Mouse (Mus musculus) hindbrain, embryonic 16.5 days (tissue): ENCODE measurements around the gene Thoc3. TPM values are rescaled to one million over a fixed set of nuclear protein-coding genes. Genes with fewer than 3 reads are reported as not detected.
"Not testable (repeated sequence)": the region's sequence is repeated elsewhere in the genome, so short reads cannot be mapped to it uniquely, and the experiment has no call there.

ENCODE experiments used
- ATAC-seq: fragments of 200-750 bp; cut with Nextera tagmentation; 2 replicates; pipeline ENCODE4 v1.8.0; 2017; ENCODE audit warnings: moderate TSS enrichment, moderate library complexity
- H3K27ac ChIP-seq: fragments of 300-500 bp; sonication (generic); 2 replicates; pipeline ENCODE4 v1.5.1; 2014; ENCODE audit warnings: low read depth, mild to moderate bottlenecking, control low read depth, low read length, moderate library complexity
- H3K27me3 ChIP-seq: fragments of 300-500 bp; sonication (generic); replicated peaks from 2 replicates; pipeline ENCODE4 v1.6.1; 2014; ENCODE audit warnings: low read length; ENCODE audit not compliant: control insufficient read depth, insufficient read depth
- H3K36me3 ChIP-seq: fragments of 300-500 bp; sonication (generic); 2 replicates; pipeline ENCODE4 v1.6.1; 2014; ENCODE audit warnings: mild to moderate bottlenecking, low read length, moderate library complexity, mixed read lengths; ENCODE audit not compliant: control insufficient read depth, insufficient read depth
- H3K4me1 ChIP-seq: fragments of 300-500 bp; sonication (generic); 2 replicates; pipeline ENCODE4 v1.6.1; 2014; ENCODE audit warnings: low read depth, low read length; ENCODE audit not compliant: control insufficient read depth, insufficient read depth
- H3K4me2 ChIP-seq: fragments of 300-500 bp; sonication (generic); 2 replicates; pipeline ENCODE4 v1.6.1; 2014; ENCODE audit warnings: mild to moderate bottlenecking, low read length, control low read depth, moderate library complexity
- H3K4me3 ChIP-seq: fragments of 300-500 bp; sonication (generic); 2 replicates; pipeline ENCODE4 v1.5.1; 2014; ENCODE audit warnings: mild to moderate bottlenecking, low read length, control low read depth, moderate library complexity
- H3K9ac ChIP-seq: fragments of 300-500 bp; sonication (generic); 2 replicates; pipeline ENCODE4 v1.6.1; 2014; ENCODE audit warnings: low read depth, mild to moderate bottlenecking, control low read depth, low read length, moderate library complexity
- H3K9me3 ChIP-seq: fragments of 300-500 bp; sonication (generic); 2 replicates; pipeline ENCODE4 v1.6.1; 2014; ENCODE audit warnings: mild to moderate bottlenecking, low read length, moderate library complexity; ENCODE audit not compliant: control insufficient read depth
- WGBS: fragments of 180-500 bp; shearing (Covaris S2); extraction: QIAGEN DNeasy Blood & Tissue Kit; methylation state at CpG from one replicate; pipeline ENCODE4 v1.1.7; 2014; 5-methylcytosine and 5-hydroxymethylcytosine counted together
- polyA plus RNA-seq: library from polyadenylated mRNA; unstranded; fragments of >200 nt; fragmentation: Nextera tagmentation; extraction: Ambion mirVana; gene quantifications from 2 replicates; pipeline ENCODE4 v1.2.1, GENCODE M21; 2015

Thoc3 gene
- 93.8 and 94.8 TPM in 2 replicates for polyA plus RNA-seq

- H3K4me1 ChIP-seq = peaks cover 9% of the 10 kb centered on the region
- peak within 1 kb of the TSS; percentile 63 for H3K9ac ChIP-seq
- H3K36me3 ChIP-seq = peaks cover 34% of the 10 kb centered on the region
- H3K4me2 ChIP-seq = peak within 1 kb of the TSS; percentile 84
- H3K27me3 ChIP-seq = no peaks in the 10 kb centered on the region
- H3K27ac ChIP-seq = no peak within 1 kb of the TSS
- WGBS = under 1% methylated on average over 67 of the region's 67 CpGs
- peak within 1 kb of the TSS; percentile 45 for H3K4me3 ChIP-seq
- H3K9me3 ChIP-seq = no peaks in the 10 kb centered on the region
- ATAC-seq = peak; percentile 97
These were observed at the start of gene Thoc3 for GRCm38 (mm10) chr13:54468098-54469011. Gene Thoc3, minus strand, starts transcription at chr13:54468849.

- Histone ChIP-seq H3K36me3 (no peaks in the 10 kb centered on the region), H3K4me2 (no peak overlapping the region), H3K4me3 (no peak overlapping the region), H3K27me3 (no peaks in the 10 kb centered on the region), H3K9ac (no peak overlapping the region), H3K4me1 (peaks cover 15% of the 10 kb centered on the region), H3K9me3 (no peaks in the 10 kb centered on the region), H3K27ac (no peak overlapping the region)
- ATAC-seq = no peak
- WGBS = 92% methylated on average over 1 of the region's 1 CpGs
These were observed 37.3 kb upstream of the Thoc3 start for GRCm38 (mm10) chr13:54505920-54506319.

GRCm38 (mm10) chr13:54504611-54505260 is 36.1 kb upstream of the Thoc3 start:
- peaks cover 15% of the 10 kb centered on the region for H3K4me1 ChIP-seq
- no peaks in the 10 kb centered on the region for H3K9me3 ChIP-seq
- peak overlapping the region; percentile 87 for H3K27ac ChIP-seq
- peak overlapping the region; percentile 83 for H3K4me3 ChIP-seq
- WGBS = 31% methylated on average over 7 of the region's 7 CpGs
- no peaks in the 10 kb centered on the region for H3K27me3 ChIP-seq
- peak overlapping the region; percentile 95 for H3K9ac ChIP-seq
- ATAC-seq = no peak
- H3K4me2 ChIP-seq = peak overlapping the region; percentile 82
- no peaks in the 10 kb centered on the region for H3K36me3 ChIP-seq

GRCm38 (mm10) chr13:54503604-54504521 is 35.2 kb upstream of the Thoc3 start, which contains the start of gene Simc1:
Gene Simc1, plus strand, starts transcription at chr13:54503779.
- H3K9ac ChIP-seq = peak within 1 kb of the TSS; percentile 95
- WGBS = 0% methylated on average over 83 of the region's 105 CpGs
- peak; percentile 93 for ATAC-seq

GRCm38 (mm10) chr13:54503278-54503603 is 34.6 kb upstream of the Thoc3 start:
- Histone ChIP-seq H3K36me3 (no peaks in the 10 kb centered on the region), H3K9ac (peak overlapping the region; percentile 95), H3K4me1 (peaks cover 15% of the 10 kb centered on the region), H3K4me2 (peak overlapping the region; percentile 82), H3K4me3 (peak overlapping the region; percentile 83), H3K27me3 (no peaks in the 10 kb centered on the region), H3K9me3 (no peaks in the 10 kb centered on the region), H3K27ac (peak overlapping the region; percentile 87)
- under 1% methylated on average over 14 of the region's 14 CpGs for WGBS
- peak; percentile 84; the same call in 1 of the 2 replicates for ATAC-seq

More at GRCm38 (mm10) chr13:54503604-54504521, 35.2 kb upstream of the Thoc3 start, which contains the start of gene Simc1:
- Histone ChIP-seq H3K4me2 (peak within 1 kb of the TSS; percentile 82), H3K9me3 (no peaks in the 10 kb centered on the region), H3K36me3 (no peaks in the 10 kb centered on the region), H3K27me3 (no peaks in the 10 kb centered on the region), H3K4me1 (peaks cover 15% of the 10 kb centered on the region), H3K27ac (peak within 1 kb of the TSS; percentile 87), H3K4me3 (peak within 1 kb of the TSS; percentile 83)

- Histone ChIP-seq H3K9me3 (no peaks in the 10 kb centered on the region), H3K4me3 (no peak overlapping the region), H3K4me2 (no peak overlapping the region), H3K27me3 (no peaks in the 10 kb centered on the region), H3K4me1 (peaks cover 15% of the 10 kb centered on the region), H3K9ac (no peak overlapping the region), H3K27ac (no peak overlapping the region), H3K36me3 (no peaks in the 10 kb centered on the region)
- WGBS = 74% methylated on average over 3 of the region's 3 CpGs
- no peak for ATAC-seq
These were observed 33.5 kb upstream of the Thoc3 start for GRCm38 (mm10) chr13:54501957-54502690.

- H3K4me1 ChIP-seq = peaks cover 15% of the 10 kb centered on the region
- 71% methylated on average over 2 of the region's 2 CpGs for WGBS
- H3K9ac ChIP-seq = no peak overlapping the region
- no peaks in the 10 kb centered on the region for H3K9me3 ChIP-seq
- H3K36me3 ChIP-seq = no peaks in the 10 kb centered on the region
- H3K27me3 ChIP-seq = no peaks in the 10 kb centered on the region
- H3K27ac ChIP-seq = no peak overlapping the region
- no peak overlapping the region for H3K4me2 ChIP-seq
- no peak overlapping the region for H3K4me3 ChIP-seq
- ATAC-seq = no peak
These were observed 32.7 kb upstream of the Thoc3 start for GRCm38 (mm10) chr13:54501352-54501751.

- not testable (repeated sequence) for H3K27me3 ChIP-seq, H3K27ac ChIP-seq, H3K4me1 ChIP-seq, H3K4me3 ChIP-seq, H3K9me3 ChIP-seq, H3K9ac ChIP-seq, H3K4me2 ChIP-seq, H3K36me3 ChIP-seq, ATAC-seq
- WGBS = 94% methylated on average over 7 of the region's 7 CpGs
These were observed 30.9 kb upstream of the Thoc3 start for GRCm38 (mm10) chr13:54499551-54499950.
